Mouse (Mus musculus) kidney, embryonic 16.5 days (tissue): ENCODE results near the gene Disp1. TPM values are rescaled to one million over a fixed set of nuclear protein-coding genes. Genes with fewer than 3 reads are reported as not detected.

Source experiments
- ATAC-seq: fragments of 200-750 bp; cut with Nextera tagmentation; 2 replicates; pipeline ENCODE4 v1.8.0; 2017; ENCODE audit warnings: moderate TSS enrichment; ENCODE audit not compliant: low FRiP score, low TSS enrichment
- H3K27ac ChIP-seq: fragments of 300-500 bp; sonication (generic); 2 replicates; pipeline ENCODE4 v1.5.1; 2014; ENCODE audit warnings: low read length
- H3K27me3 ChIP-seq: fragments of 300-500 bp; sonication (generic); 2 replicates; pipeline ENCODE4 v1.6.1; 2014; ENCODE audit warnings: low read length, control low read depth, mixed read lengths; ENCODE audit not compliant: insufficient read depth
- H3K36me3 ChIP-seq: fragments of 300-500 bp; sonication (generic); 2 replicates; pipeline ENCODE4 v1.6.1; 2014; ENCODE audit warnings: low read length, control low read depth, mixed read lengths; ENCODE audit not compliant: insufficient read depth
- H3K4me1 ChIP-seq: fragments of 300-500 bp; sonication (generic); 2 replicates; pipeline ENCODE4 v1.6.1; 2014; ENCODE audit warnings: low read length, control low read depth, mixed read lengths; ENCODE audit not compliant: insufficient read depth
- H3K4me2 ChIP-seq: fragments of 300-500 bp; sonication (generic); replicated peaks from 2 replicates; pipeline ENCODE4 v1.6.1; 2014; ENCODE audit warnings: low read depth, low read length
- H3K4me3 ChIP-seq: fragments of 300-500 bp; sonication (generic); 2 replicates; pipeline ENCODE4 v1.5.1; 2014; ENCODE audit warnings: mild to moderate bottlenecking, low read length
- H3K9ac ChIP-seq: fragments of 300-500 bp; sonication (generic); replicated peaks from 2 replicates; pipeline ENCODE4 v1.6.1; 2014; ENCODE audit warnings: low read length
- H3K9me3 ChIP-seq: fragments of 300-500 bp; sonication (generic); 2 replicates; pipeline ENCODE4 v1.6.1; 2016; ENCODE audit warnings: low read length, control low read depth
- WGBS: fragments of 180-500 bp; shearing (Covaris S2); extraction: QIAGEN DNeasy Blood & Tissue Kit; methylation state at CpG from one replicate; pipeline ENCODE4 v1.1.7; 2014; 5-methylcytosine and 5-hydroxymethylcytosine counted together
- polyA plus RNA-seq: library from polyadenylated mRNA; unstranded; fragments of >200 nt; fragmentation: Nextera tagmentation; extraction: Ambion mirVana; gene quantifications from 2 replicates; pipeline ENCODE4 v1.2.1, GENCODE M21; 2015

Gene Disp1
- polyA plus RNA-seq, 1 experiment from 2014 or later, result 12.8 TPM

DNA sequence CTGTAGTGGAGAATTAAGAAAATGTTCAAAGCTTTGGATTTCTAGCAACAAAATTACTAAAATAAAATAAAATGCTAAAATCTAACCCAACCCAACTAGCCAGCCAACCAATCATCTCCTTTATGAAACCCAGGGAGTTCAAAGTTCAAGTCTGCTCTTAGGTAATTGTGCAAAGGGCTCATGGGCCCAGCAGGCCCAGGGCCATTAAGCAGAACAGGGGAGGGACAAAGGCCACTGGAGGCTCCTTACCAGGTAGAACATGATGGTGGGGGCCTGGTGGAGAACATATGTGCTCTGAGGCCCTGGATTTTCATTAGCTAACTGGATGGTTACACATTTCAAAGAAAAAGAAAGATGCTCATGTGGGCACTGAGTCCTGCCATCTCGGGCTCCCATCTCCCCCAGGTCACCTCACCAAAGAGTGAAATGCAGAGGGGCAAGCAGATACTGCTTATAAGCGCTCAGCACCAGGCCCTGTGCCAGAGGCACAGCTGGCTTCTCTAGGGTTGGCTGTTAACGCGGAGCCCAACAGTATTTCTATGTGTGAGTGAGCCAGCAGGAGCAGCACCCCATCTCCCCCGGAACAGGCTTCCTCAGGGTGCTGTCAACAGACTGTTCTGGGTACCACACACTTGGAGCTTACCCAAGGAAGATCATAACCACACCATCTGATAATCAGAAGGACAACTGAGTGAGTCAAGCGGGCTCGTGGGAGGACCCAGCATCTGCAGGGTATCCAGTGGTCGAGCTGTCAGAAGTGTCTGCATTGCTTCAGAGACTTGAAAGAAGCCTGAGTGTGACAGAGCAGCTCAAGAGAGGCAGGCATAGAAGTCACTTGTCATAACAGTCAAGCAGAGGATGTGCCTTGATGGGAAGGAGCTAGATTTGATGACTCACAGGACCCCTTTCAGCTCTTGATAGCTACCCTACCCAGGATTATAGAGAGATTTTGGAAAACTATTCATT is 137.0 kb downstream of the Disp1 start:
- Histone ChIP-seq H3K36me3 (peaks cover 36% of the 10 kb centered on the region), H3K4me1 (peaks cover 5% of the 10 kb centered on the region; the same call in 1 of the 2 replicates), H3K27me3 (no peaks in the 10 kb centered on the region), H3K9me3 (peaks cover 3% of the 10 kb centered on the region), H3K4me2 (no peak overlapping the region), H3K27ac (no peak overlapping the region), H3K4me3 (no peak overlapping the region), H3K9ac (no peak overlapping the region)
- WGBS, result 84% methylated on average over 8 of the region's 8 CpGs
- ATAC-seq, result no peak

DNA sequence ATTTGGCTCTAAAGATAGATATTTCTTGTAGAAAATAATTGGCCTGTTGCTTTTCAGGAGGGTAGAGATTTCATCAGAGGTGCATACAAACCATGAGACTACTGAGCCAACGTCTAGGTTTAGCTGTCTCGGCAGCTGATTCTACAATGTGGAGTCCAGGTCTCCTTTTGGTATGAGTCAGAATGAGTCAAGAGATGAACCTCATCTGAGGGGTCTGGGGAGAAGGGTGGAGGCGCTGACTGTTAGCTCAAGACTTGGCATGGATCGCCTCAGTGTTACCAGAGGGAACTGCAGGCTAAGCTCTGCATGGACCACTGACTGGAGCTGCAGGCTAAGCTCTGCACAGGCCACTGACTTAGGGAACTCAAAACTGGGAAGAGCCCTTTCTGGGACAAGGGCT is 138.9 kb downstream of the Disp1 start:
- WGBS, result 82% methylated on average over 4 of the region's 4 CpGs
- Histone ChIP-seq H3K9me3 (0 out of 2 replicates have a peak, but pooled peaks cover 3% of the 10 kb centered on the region), H3K36me3 (peaks cover 17% of the 10 kb centered on the region), H3K27me3 (no peaks in the 10 kb centered on the region), H3K27ac (no peak overlapping the region), H3K4me3 (no peak overlapping the region), H3K4me1 (peaks cover 5% of the 10 kb centered on the region; the same call in 1 of the 2 replicates), H3K9ac (no peak overlapping the region), H3K4me2 (no peak overlapping the region)
- ATAC-seq, result no peak

DNA sequence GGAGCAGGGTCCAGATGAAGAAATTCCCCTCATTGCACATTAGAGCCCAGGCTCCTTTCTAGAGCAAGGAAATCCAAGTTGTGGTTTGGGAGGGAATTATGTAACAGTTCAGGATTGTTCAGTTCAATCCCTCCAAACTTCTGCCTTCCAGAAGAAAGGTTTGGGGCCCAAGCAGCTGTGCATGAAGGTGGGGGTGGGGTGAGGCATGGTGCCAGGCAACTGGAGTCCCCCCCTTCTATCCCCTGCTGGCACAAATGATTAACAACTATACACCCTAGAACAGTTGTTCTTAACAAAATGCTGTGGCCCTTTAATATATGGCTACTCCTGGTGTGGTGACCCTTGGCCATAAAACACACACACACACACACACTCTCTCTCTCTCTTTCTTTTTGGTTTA is 140.2 kb downstream of the Disp1 start:
- H3K27me3 ChIP-seq, result no peaks in the 10 kb centered on the region
- peaks cover 5% of the 10 kb centered on the region; the same call in 1 of the 2 replicates for H3K4me1 ChIP-seq
- no peak overlapping the region for H3K9ac ChIP-seq
- ATAC-seq, result no peak
- H3K9me3 ChIP-seq, result 0 out of 2 replicates have a peak, but pooled peaks cover 3% of the 10 kb centered on the region
- H3K4me2 ChIP-seq, result no peak overlapping the region
- peaks cover 4% of the 10 kb centered on the region; the same call in 1 of the 2 replicates for H3K36me3 ChIP-seq
- no peak overlapping the region for H3K4me3 ChIP-seq
- H3K27ac ChIP-seq, result no peak overlapping the region

DNA sequence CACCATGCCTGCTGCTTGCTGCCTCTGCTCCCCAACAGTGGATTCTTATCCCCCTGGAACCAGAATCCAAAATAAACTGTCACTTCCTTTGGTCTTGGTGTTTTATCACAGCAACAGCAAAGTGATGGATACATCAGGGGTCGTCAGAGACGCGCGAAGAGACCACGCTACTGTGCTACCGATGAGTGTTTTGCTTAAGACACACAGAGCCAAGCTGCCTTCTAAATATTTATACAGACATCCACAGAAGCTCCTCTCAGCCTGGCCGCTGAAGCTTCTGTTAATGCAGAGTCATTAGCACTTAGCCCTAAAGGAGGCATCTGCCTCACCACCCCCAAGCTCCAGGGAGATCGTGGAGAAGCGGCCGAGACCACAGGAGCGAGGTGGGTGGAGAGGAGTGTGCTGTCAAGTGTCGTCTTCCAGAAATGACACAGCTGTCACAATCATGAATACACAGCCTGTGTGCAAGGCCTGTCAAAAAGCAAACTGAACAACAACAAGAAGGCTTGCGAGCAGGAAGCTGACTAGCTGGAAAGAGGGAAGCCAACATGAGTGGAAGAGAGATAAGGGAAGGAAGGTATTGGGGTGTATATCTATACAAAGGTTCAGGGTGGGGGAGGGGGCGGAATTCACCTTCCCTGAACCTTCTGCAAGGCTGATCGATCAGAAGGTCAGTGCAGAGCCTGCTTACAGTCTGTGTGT is 146.1 kb downstream of the Disp1 start:
- Histone ChIP-seq H3K4me3 (no peak overlapping the region), H3K36me3 (no peaks in the 10 kb centered on the region), H3K27me3 (no peaks in the 10 kb centered on the region), H3K9ac (no peak overlapping the region), H3K27ac (no peak overlapping the region), H3K4me2 (no peak overlapping the region), H3K9me3 (0 out of 2 replicates have a peak, but pooled peaks cover 3% of the 10 kb centered on the region), H3K4me1 (peaks cover 21% of the 10 kb centered on the region; the same call in 1 of the 2 replicates)
- 28% methylated on average over 15 of the region's 15 CpGs for WGBS
- no peak for ATAC-seq

DNA sequence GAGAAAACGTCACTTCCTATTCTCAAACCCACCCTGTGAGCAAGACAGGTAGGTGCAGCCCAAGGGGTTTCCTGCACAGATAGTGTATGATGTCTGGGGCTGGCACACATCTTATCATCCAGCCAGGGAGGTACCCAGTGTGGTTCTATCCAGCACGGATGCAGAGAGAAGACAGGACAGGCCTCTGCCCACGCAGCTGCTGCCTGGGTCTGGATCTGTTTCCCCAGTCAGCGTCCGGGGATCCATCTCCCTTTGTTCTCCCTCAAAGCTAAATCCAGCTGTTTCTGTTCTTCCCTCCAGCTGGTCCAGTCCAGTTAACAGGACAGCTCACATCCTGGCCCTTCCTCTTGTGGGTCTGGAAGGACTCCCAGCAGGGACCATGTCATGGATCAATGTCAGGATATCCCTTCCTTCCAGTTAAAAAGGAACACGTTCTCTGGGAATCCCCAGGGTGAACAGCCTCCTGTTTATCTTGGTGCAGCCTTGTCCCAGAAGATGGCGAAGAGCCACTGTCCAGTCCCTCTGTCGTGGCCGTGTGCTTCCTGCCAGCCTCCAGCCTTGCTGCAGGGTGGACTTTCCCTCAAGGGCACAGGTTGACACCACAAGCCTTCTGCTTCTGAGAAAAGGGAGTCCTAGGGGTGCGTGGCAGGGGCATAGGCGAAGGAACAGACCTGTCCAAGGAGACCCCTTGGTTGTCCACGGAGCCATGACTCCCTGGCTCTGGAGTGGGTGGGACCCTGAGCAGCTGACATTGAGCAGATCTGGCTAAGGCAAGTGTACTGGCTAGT is 148.9 kb downstream of the Disp1 start:
- Histone ChIP-seq H3K4me1 (peaks cover 21% of the 10 kb centered on the region; the same call in 1 of the 2 replicates), H3K4me2 (no peak overlapping the region), H3K4me3 (no peak overlapping the region), H3K27ac (peak overlapping the region; percentile 67), H3K9ac (peak overlapping the region; percentile 46), H3K36me3 (no peaks in the 10 kb centered on the region), H3K27me3 (no peaks in the 10 kb centered on the region), H3K9me3 (no peaks in the 10 kb centered on the region)
- 57% methylated on average over 12 of the region's 12 CpGs for WGBS
- peak; percentile 79 for ATAC-seq

DNA sequence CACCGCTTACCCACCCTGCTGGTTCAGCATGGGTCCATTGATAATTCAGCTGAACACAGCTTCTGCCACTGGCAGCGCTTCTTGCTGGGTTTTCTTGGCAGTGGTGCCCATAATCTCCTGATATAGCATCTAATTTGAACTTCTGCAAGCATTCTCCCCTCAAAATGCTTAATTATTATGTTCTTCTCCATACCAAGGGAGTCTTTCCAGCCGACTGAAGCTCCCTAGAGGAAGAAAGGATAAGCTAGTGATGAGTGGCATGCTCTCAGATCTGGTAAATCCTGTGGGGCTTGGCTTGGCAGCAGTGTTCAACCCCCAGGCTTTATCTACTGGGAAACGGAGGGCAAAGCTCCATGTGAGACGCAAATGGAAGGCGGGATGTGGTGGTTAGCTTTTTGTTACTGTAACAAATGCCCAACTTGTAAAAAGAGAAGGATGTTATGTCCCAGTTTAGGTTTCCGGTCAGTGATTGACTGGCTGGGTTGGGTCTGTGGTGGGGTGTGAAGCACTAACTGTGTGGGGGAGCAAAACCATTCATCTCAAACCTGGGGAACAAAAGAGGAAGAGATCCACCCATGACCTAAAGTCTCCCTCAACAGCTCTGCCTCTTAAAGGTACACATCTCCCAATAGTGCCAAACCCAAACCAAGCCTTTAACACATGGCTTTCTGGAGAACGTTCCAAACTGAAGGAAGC is 151.2 kb downstream of the Disp1 start:
- Histone ChIP-seq H3K36me3 (no peaks in the 10 kb centered on the region), H3K4me2 (no peak overlapping the region), H3K27ac (no peak overlapping the region), H3K4me1 (peaks cover 14% of the 10 kb centered on the region; the same call in 1 of the 2 replicates), H3K9me3 (no peaks in the 10 kb centered on the region), H3K9ac (no peak overlapping the region), H3K27me3 (no peaks in the 10 kb centered on the region), H3K4me3 (no peak overlapping the region)
- no peak for ATAC-seq
- 87% methylated on average over 8 of the region's 8 CpGs for WGBS

DNA sequence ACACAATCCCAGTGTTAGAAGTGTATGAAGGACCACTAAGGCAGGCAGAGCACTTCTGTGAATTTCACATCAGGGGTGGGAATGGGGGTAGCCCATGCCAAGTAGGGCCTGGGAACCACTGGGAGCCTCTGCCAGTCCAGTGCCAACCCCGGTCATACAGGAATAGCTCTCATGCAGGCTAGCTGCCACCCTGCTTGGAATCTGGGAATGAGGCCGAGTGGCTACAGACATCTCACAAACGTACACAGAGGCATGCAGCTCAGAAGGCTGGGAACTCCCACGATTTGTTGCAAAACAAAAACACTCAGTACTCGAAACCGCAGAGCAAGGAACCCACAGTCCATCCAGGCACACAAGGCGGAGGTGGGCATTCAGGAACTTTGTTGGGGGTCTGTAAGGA is 153.5 kb downstream of the Disp1 start:
- peaks cover 12% of the 10 kb centered on the region; the same call in 1 of the 2 replicates for H3K4me1 ChIP-seq
- H3K9ac ChIP-seq, result no peak overlapping the region
- WGBS, result 67% methylated on average over 7 of the region's 7 CpGs
- H3K27me3 ChIP-seq, result no peaks in the 10 kb centered on the region
- no peaks in the 10 kb centered on the region for H3K9me3 ChIP-seq
- no peak overlapping the region for H3K4me2 ChIP-seq
- no peak overlapping the region for H3K4me3 ChIP-seq
- no peaks in the 10 kb centered on the region for H3K36me3 ChIP-seq
- H3K27ac ChIP-seq, result no peak overlapping the region
- no peak for ATAC-seq

DNA sequence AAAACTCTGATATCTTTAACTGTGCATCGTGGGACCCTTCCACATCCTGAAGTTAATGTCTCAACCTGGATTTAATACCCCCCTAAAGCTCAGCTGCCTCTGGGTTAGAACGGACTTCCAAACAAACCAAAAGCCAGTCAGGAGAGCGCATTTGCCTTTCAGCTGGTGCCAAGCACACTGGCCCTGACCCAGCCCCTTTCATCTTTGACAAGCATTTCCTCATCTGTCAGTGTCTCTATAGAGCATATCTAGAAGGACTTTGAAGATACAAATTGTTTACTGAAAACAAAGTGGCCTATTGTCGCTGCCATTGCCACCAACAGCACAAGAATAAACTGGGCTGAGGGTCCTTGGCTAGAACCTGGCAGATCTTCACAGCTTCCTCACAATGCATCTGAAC is 154.3 kb downstream of the Disp1 start:
- H3K36me3 ChIP-seq, result no peaks in the 10 kb centered on the region
- no peak overlapping the region for H3K9ac ChIP-seq
- no peaks in the 10 kb centered on the region for H3K9me3 ChIP-seq
- WGBS, result 72% methylated on average over 4 of the region's 4 CpGs
- no peaks in the 10 kb centered on the region for H3K27me3 ChIP-seq
- ATAC-seq, result no peak
- H3K4me2 ChIP-seq, result no peak overlapping the region
- no peak overlapping the region for H3K27ac ChIP-seq
- H3K4me3 ChIP-seq, result no peak overlapping the region
- peaks cover 4% of the 10 kb centered on the region; the same call in 1 of the 2 replicates for H3K4me1 ChIP-seq

DNA sequence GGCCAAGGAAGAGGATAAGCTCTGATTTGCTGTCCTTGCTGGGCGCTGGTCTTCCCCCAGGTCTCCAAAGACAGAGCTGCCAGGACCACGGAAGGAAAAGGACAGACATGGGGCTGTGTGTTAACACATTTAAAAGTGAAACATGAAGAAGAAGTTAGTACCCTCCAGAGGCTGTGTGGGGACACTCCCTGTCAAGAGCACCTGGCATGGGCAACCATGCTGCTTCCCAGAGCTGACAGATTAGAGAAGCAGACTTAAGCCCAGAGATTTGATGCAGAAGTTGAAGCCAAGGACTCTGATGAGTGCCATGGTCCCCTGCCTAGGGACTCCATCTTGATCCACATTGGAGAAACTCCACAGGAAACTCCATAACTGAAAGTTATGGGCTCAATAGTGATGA is 160.7 kb downstream of the Disp1 start:
- no peak overlapping the region for H3K27ac ChIP-seq
- no peak overlapping the region for H3K4me3 ChIP-seq
- no peaks in the 10 kb centered on the region for H3K36me3 ChIP-seq
- no peak overlapping the region for H3K4me2 ChIP-seq
- 39% methylated on average over 2 of the region's 2 CpGs for WGBS
- peaks cover 11% of the 10 kb centered on the region for H3K4me1 ChIP-seq
- no peak for ATAC-seq
- no peaks in the 10 kb centered on the region for H3K9me3 ChIP-seq
- H3K9ac ChIP-seq, result no peak overlapping the region
- no peaks in the 10 kb centered on the region for H3K27me3 ChIP-seq
